Mouse (Mus musculus) kidney, adult 18-20 months (tissue): ENCODE measurements around the gene Lpcat2.

Experiments used
- DNase-seq: peaks from one replicate; pipeline ENCODE4 v3.0.0; 2021

The Lpcat2 gene

GRCm38 (mm10) chr8:92921768-92922167, 66.6 kb downstream of the Lpcat2 start:
- no peak for DNase-seq

- DNase-seq: no peak
Measured at GRCm38 (mm10) chr8:92928986-92929385, 73.8 kb downstream of the Lpcat2 start.

DNA sequence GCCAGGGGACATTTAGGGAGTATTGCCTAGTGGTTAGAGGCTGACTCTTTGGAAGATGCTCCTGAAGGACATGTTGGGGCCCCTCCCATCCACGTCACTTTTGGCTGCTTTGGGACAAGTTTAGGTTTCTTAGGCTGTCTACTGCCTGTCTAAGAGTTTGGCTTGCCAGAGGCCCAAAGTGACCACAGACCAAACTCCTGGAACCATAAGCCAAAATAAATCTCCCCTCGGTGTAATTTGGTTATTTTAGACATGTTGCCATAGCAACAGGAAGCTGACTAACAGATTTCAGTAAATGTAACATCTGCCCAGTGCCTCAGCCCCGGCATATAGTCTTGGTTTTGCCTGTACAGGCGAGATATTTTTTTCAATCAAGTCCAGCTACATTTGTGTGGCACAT, 82.9 kb downstream of the Lpcat2 start:
- DNase-seq: no peak

GRCm38 (mm10) chr8:92949071-92949470, 93.9 kb downstream of the Lpcat2 start:
- DNase-seq: no peak

GRCm38 (mm10) chr8:92950639-92951371, 95.7 kb downstream of the Lpcat2 start:
- DNase-seq: no peak

DNA sequence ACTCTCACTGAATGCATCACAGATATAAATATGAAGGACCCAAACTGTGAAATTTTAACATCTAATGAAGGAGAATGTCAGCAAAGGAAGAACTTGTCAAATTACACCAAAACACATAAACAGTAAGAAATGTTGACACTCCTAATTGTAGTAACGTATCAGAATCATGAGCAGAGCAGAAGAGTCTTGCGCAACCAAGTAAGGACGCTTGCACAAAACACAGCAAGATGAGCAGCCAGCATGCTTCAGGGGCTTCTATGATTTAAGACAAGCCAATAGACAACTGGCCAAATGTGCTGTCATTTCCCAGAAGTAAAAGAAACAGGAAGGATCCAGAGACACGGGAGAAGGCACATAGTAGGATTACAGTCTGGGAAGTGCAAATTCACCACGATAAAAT, 98.9 kb downstream of the Lpcat2 start:
- no peak for DNase-seq

- no peak for DNase-seq
Measured at GRCm38 (mm10) chr8:92959779-92960178, 104.6 kb downstream of the Lpcat2 start, which contains the start of gene Slc6a2. Gene Slc6a2 (plus strand): TSS chr8:92960079.

DNA sequence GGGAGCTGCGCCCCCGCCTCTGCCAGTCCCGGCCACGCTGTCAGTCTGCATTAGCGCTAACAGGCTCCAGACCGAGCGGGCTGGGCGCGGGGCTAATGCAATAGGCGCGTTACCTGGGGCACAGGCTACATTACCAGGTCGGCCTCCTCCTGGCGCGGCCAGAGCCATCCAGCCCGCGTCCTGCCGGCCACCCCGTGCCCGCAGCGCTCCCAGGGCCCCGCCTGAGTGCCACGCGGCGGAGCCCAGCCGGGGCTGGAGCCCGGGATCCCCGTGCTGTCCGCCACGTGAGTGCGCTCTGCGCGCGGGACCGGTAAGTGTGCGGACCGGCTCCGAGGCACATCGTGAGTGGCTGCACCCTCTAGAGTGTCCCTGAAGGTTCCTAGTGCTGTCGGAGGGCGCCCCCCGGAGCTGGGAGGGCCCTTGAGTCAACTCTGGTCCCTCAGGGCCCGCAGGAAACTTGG, 105.3 kb downstream of the Lpcat2 start:
- DNase-seq: no peak

- DNase-seq: no peak
Measured at GRCm38 (mm10) chr8:92961088-92961487, 105.9 kb downstream of the Lpcat2 start.

GRCm38 (mm10) chr8:92964556-92964955, 109.4 kb downstream of the Lpcat2 start:
- DNase-seq: no peak
